Mouse (Mus musculus) erythroblast, embryonic 14.5 days (primary cell): ENCODE measurements around the gene Aldh2. TPM values are rescaled to one million over a fixed set of nuclear protein-coding genes. Genes with fewer than 3 reads are reported as not detected.

Experiments used
- H3K27me3 ChIP-seq: 2 replicates; pipeline ENCODE4 v1.6.1; 2012; ENCODE audit warnings: inconsistent platforms; ENCODE audit not compliant: control insufficient read depth
- H3K36me3 ChIP-seq: 2 replicates; pipeline ENCODE4 v1.6.1; 2012; ENCODE audit warnings: mild to moderate bottlenecking, inconsistent platforms; ENCODE audit not compliant: control insufficient read depth
- H3K4me1 ChIP-seq: 2 replicates; pipeline ENCODE4 v1.6.1; 2012; ENCODE audit warnings: inconsistent platforms; ENCODE audit not compliant: control insufficient read depth
- H3K4me3 ChIP-seq: replicated peaks from 2 replicates; pipeline ENCODE3; 2012; ENCODE audit warnings: moderate library complexity, mild to moderate bottlenecking, inconsistent platforms
- H3K9me3 ChIP-seq: 2 replicates; pipeline ENCODE4 v1.6.1; 2012; ENCODE audit warnings: low read length, inconsistent platforms, mixed read lengths; ENCODE audit not compliant: control insufficient read depth
- GATA1 ChIP-seq: IDR thresholded peaks from 2 replicates; pipeline ENCODE4 v1.6.1; 2012; ENCODE audit warnings: low read length, inconsistent platforms, mixed read lengths
- TAL1 ChIP-seq: IDR thresholded peaks from 3 replicates; pipeline ENCODE4 v1.6.1; 2012; ENCODE audit warnings: low read length, inconsistent platforms, mixed read lengths
- polyA plus RNA-seq: library from polyadenylated mRNA; stranded (reverse); fragments of >175 nt; gene quantifications from 2 replicates; pipeline ENCODE4 v1.2.3, GENCODE M21; 2012

Gene Aldh2
- polyA plus RNA-seq, 1 experiment, result 12.8 TPM

- Histone ChIP-seq H3K27me3 (no peaks in the 10 kb centered on the region), H3K4me3 (no peak overlapping the region), H3K4me1 (no peaks in the 10 kb centered on the region), H3K36me3 (peaks cover 61% of the 10 kb centered on the region), H3K9me3 (no peaks in the 10 kb centered on the region)
- TF ChIP-seq TAL1 (no peak), GATA1 (no peak)
Measured at GRCm38 (mm10) chr5:121569881-121570420, 23.7 kb downstream of the Aldh2 start.

GRCm38 (mm10) chr5:121566035-121566681, 27.5 kb downstream of the Aldh2 start:
- Histone ChIP-seq H3K27me3 (0 out of 2 replicates have a peak, but pooled peaks cover 2% of the 10 kb centered on the region), H3K36me3 (peaks cover 27% of the 10 kb centered on the region), H3K4me1 (peaks cover 7% of the 10 kb centered on the region), H3K9me3 (peaks cover 4% of the 10 kb centered on the region), H3K4me3 (no peak overlapping the region)
- TF ChIP-seq TAL1 (no peak), GATA1 (no peak)

- Histone ChIP-seq H3K4me3 (peak overlapping the region; percentile 19), H3K36me3 (peaks cover 12% of the 10 kb centered on the region), H3K4me1 (peaks cover 7% of the 10 kb centered on the region), H3K27me3 (0 out of 2 replicates have a peak, but pooled peaks cover 2% of the 10 kb centered on the region), H3K9me3 (peaks cover 4% of the 10 kb centered on the region)
- TF ChIP-seq GATA1, result no peak
Measured at GRCm38 (mm10) chr5:121564468-121564895, 29.1 kb downstream of the Aldh2 start.

GRCm38 (mm10) chr5:121562436-121562835, 31.2 kb downstream of the Aldh2 start:
- TF ChIP-seq GATA1 (no peak), TAL1 (no peak)
- H3K27me3 ChIP-seq, result 0 out of 2 replicates have a peak, but pooled peaks cover 2% of the 10 kb centered on the region

GRCm38 (mm10) chr5:121549196-121549595, 44.4 kb downstream of the Aldh2 start:
- Histone ChIP-seq H3K36me3 (peaks cover 19% of the 10 kb centered on the region), H3K9me3 (peaks cover 2% of the 10 kb centered on the region; the same call in 1 of the 2 replicates), H3K4me3 (no peak overlapping the region), H3K4me1 (peaks cover 47% of the 10 kb centered on the region), H3K27me3 (no peaks in the 10 kb centered on the region)
- TF ChIP-seq TAL1 (no peak), GATA1 (no peak)

More at GRCm38 (mm10) chr5:121562436-121562835, 31.2 kb downstream of the Aldh2 start:
- Histone ChIP-seq H3K4me3 (no peak overlapping the region), H3K9me3 (peaks cover 4% of the 10 kb centered on the region), H3K4me1 (peaks cover 7% of the 10 kb centered on the region), H3K36me3 (no peaks in the 10 kb centered on the region; the same call in 1 of the 2 replicates)

GRCm38 (mm10) chr5:121547084-121547483, 46.5 kb downstream of the Aldh2 start:
- peaks cover 2% of the 10 kb centered on the region; the same call in 1 of the 2 replicates for H3K9me3 ChIP-seq
- TF ChIP-seq TAL1 (no peak), GATA1 (0 out of 2 replicates have a peak, but pooled peaks have one; percentile 5)
- H3K36me3 ChIP-seq, result peaks cover 28% of the 10 kb centered on the region
- peaks cover 58% of the 10 kb centered on the region for H3K4me1 ChIP-seq
- H3K27me3 ChIP-seq, result no peaks in the 10 kb centered on the region
- H3K4me3 ChIP-seq, result peak overlapping the region; percentile 70

- H3K9me3 ChIP-seq, result no peaks in the 10 kb centered on the region; the same call in 1 of the 2 replicates
- peak overlapping the region; percentile 70 for H3K4me3 ChIP-seq
- TF ChIP-seq TAL1, result no peak
- TF ChIP-seq GATA1, result no peak
- H3K4me1 ChIP-seq, result peaks cover 58% of the 10 kb centered on the region
- peaks cover 32% of the 10 kb centered on the region for H3K36me3 ChIP-seq
- no peaks in the 10 kb centered on the region for H3K27me3 ChIP-seq
Measured at GRCm38 (mm10) chr5:121546530-121546895, 47.1 kb downstream of the Aldh2 start.

- TF ChIP-seq TAL1 (no peak), GATA1 (no peak)
- H3K4me3 ChIP-seq, result peak within 1 kb of the TSS; percentile 70
- peaks cover 61% of the 10 kb centered on the region for H3K4me1 ChIP-seq
Measured at GRCm38 (mm10) chr5:121545793-121546529, 47.7 kb downstream of the Aldh2 start, which contains the start of gene Mapkapk5. TSS of gene Mapkapk5 (minus strand) at chr5:121545905.

More at GRCm38 (mm10) chr5:121545793-121546529, 47.7 kb downstream of the Aldh2 start, which contains the start of gene Mapkapk5:
- Histone ChIP-seq H3K36me3 (peaks cover 36% of the 10 kb centered on the region), H3K9me3 (no peaks in the 10 kb centered on the region), H3K27me3 (no peaks in the 10 kb centered on the region)
